Mouse (Mus musculus): ENCODE results near the gene Vegfc. TPM values are rescaled to one million over a fixed set of nuclear protein-coding genes. Genes with fewer than 3 reads are reported as not detected.
A peak's percentile ranks its signal among the peaks of the same experiment; 100 is the strongest.

Vegfc gene
- polyA plus RNA-seq, 1 experiment from 2014 or later: 22.8 TPM

GRCm38 (mm10) chr8:54089204-54089603, 11.8 kb downstream of the Vegfc start:
- TF ChIP-seq EP300 (IDR thresholded peaks at IDR 0.05) (no peak), CTCF (IDR thresholded peaks at IDR 0.05) (no peak)
- Histone ChIP-seq H3K27ac (ENCODE audit: low read length) (no peak overlapping the region), H3K4me3 (ENCODE audit: low read depth, low read length) (no peak overlapping the region), H3K9ac (replicated peaks; ENCODE audit: low read depth) (no peak overlapping the region), H3K4me2 (replicated peaks; ENCODE audit: low read depth, low read length) (no peak overlapping the region), H3K36me3 (ENCODE audit: insufficient read depth, low read length) (no peaks in the 10 kb centered on the region), H3K27me3 (replicated peaks; ENCODE audit: insufficient read depth, low read length) (no peaks in the 10 kb centered on the region), H3K9me3 (ENCODE audit: low read length) (no peaks in the 10 kb centered on the region), H3K4me1 (ENCODE audit: insufficient read depth, low read depth, low read length) (no peaks in the 10 kb centered on the region)
- DNase-seq (ENCODE audit: low spot score) (no peak), ATAC-seq (no peak)
- 16% methylated on average over 4 of the region's 4 CpGs for WGBS

- 68% methylated on average over 2 of the region's 2 CpGs for WGBS
- H3K27me3 ChIP-seq (replicated peaks; ENCODE audit: insufficient read depth, low read length): no peaks in the 10 kb centered on the region
- no peak for ATAC-seq
- H3K27ac ChIP-seq (ENCODE audit: low read length): no peak overlapping the region
- no peak overlapping the region for H3K4me2 ChIP-seq (replicated peaks; ENCODE audit: low read depth, low read length)
- DNase-seq (ENCODE audit: low spot score): no peak
- H3K9ac ChIP-seq (replicated peaks; ENCODE audit: low read depth): no peak overlapping the region
- no peak overlapping the region for H3K4me3 ChIP-seq (ENCODE audit: low read depth, low read length)
- H3K4me1 ChIP-seq (ENCODE audit: insufficient read depth, low read depth, low read length): no peaks in the 10 kb centered on the region
- TF ChIP-seq EP300 (IDR thresholded peaks at IDR 0.05) (no peak), CTCF (IDR thresholded peaks at IDR 0.05) (no peak)
- H3K9me3 ChIP-seq (ENCODE audit: low read length): no peaks in the 10 kb centered on the region
- H3K36me3 ChIP-seq (ENCODE audit: insufficient read depth, low read length): no peaks in the 10 kb centered on the region
Observed at GRCm38 (mm10) chr8:54089901-54090300, 12.5 kb downstream of the Vegfc start.

- H3K4me1 ChIP-seq (ENCODE audit: insufficient read depth, low read depth, low read length): no peaks in the 10 kb centered on the region
- TF ChIP-seq EP300 (IDR thresholded peaks at IDR 0.05): no peak
- no peak for TF ChIP-seq CTCF (IDR thresholded peaks at IDR 0.05)
- ATAC-seq: no peak
- no peaks in the 10 kb centered on the region for H3K9me3 ChIP-seq (ENCODE audit: low read length)
- no peak overlapping the region for H3K4me2 ChIP-seq (replicated peaks; ENCODE audit: low read depth, low read length)
- H3K4me3 ChIP-seq (ENCODE audit: low read depth, low read length): no peak overlapping the region
- H3K27me3 ChIP-seq (replicated peaks; ENCODE audit: insufficient read depth, low read length): no peaks in the 10 kb centered on the region
- peak; percentile 7 for DNase-seq (ENCODE audit: low spot score)
- 36% methylated on average over 6 of the region's 6 CpGs for WGBS
- H3K27ac ChIP-seq (ENCODE audit: low read length): no peak overlapping the region
- H3K9ac ChIP-seq (replicated peaks; ENCODE audit: low read depth): no peak overlapping the region
- H3K36me3 ChIP-seq (ENCODE audit: insufficient read depth, low read length): no peaks in the 10 kb centered on the region
Observed at GRCm38 (mm10) chr8:54100058-54100457, 22.7 kb downstream of the Vegfc start.

GRCm38 (mm10) chr8:54114581-54114980, 37.2 kb downstream of the Vegfc start:
- no peak overlapping the region for H3K27ac ChIP-seq (ENCODE audit: low read length)
- TF ChIP-seq EP300 (IDR thresholded peaks at IDR 0.05): no peak
- no peak overlapping the region for H3K9ac ChIP-seq (replicated peaks; ENCODE audit: low read depth)
- whole genome bisulfite sequencing: 63% methylated on average over 3 of the region's 3 CpGs
- H3K9me3 ChIP-seq (ENCODE audit: low read length): no peaks in the 10 kb centered on the region
- no peak for ATAC-seq
- no peak overlapping the region for H3K4me2 ChIP-seq (replicated peaks; ENCODE audit: low read depth, low read length)
- H3K27me3 ChIP-seq (replicated peaks; ENCODE audit: insufficient read depth, low read length): no peaks in the 10 kb centered on the region
- H3K4me3 ChIP-seq (ENCODE audit: low read depth, low read length): no peak overlapping the region
- no peak for DNase-seq (ENCODE audit: low spot score)
- no peaks in the 10 kb centered on the region for H3K36me3 ChIP-seq (ENCODE audit: insufficient read depth, low read length)
- no peaks in the 10 kb centered on the region for H3K4me1 ChIP-seq (ENCODE audit: insufficient read depth, low read depth, low read length)

GRCm38 (mm10) chr8:54120115-54120514, 42.7 kb downstream of the Vegfc start:
- TF ChIP-seq EP300 (IDR thresholded peaks at IDR 0.05) (no peak), CTCF (IDR thresholded peaks at IDR 0.05) (no peak)
- Histone ChIP-seq H3K9me3 (ENCODE audit: low read length) (no peaks in the 10 kb centered on the region), H3K27me3 (replicated peaks; ENCODE audit: insufficient read depth, low read length) (no peaks in the 10 kb centered on the region), H3K27ac (ENCODE audit: low read length) (no peak overlapping the region), H3K4me1 (ENCODE audit: insufficient read depth, low read depth, low read length) (no peaks in the 10 kb centered on the region), H3K4me2 (replicated peaks; ENCODE audit: low read depth, low read length) (no peak overlapping the region), H3K9ac (replicated peaks; ENCODE audit: low read depth) (no peak overlapping the region), H3K36me3 (ENCODE audit: insufficient read depth, low read length) (no peaks in the 10 kb centered on the region), H3K4me3 (ENCODE audit: low read depth, low read length) (no peak overlapping the region)
- no peak for DNase-seq (ENCODE audit: low spot score)
- ATAC-seq: no peak
- WGBS: 89% methylated on average over 7 of the region's 7 CpGs

GRCm38 (mm10) chr8:54121942-54122341, 44.5 kb downstream of the Vegfc start:
- no peaks in the 10 kb centered on the region for H3K4me1 ChIP-seq (ENCODE audit: insufficient read depth, low read depth, low read length)
- no peaks in the 10 kb centered on the region for H3K27me3 ChIP-seq (replicated peaks; ENCODE audit: insufficient read depth, low read length)
- no peak overlapping the region for H3K27ac ChIP-seq (ENCODE audit: low read length)
- TF ChIP-seq EP300 (IDR thresholded peaks at IDR 0.05): no peak
- no peak for TF ChIP-seq CTCF (IDR thresholded peaks at IDR 0.05)
- H3K4me2 ChIP-seq (replicated peaks; ENCODE audit: low read depth, low read length): no peak overlapping the region
- H3K36me3 ChIP-seq (ENCODE audit: insufficient read depth, low read length): no peaks in the 10 kb centered on the region
- H3K9ac ChIP-seq (replicated peaks; ENCODE audit: low read depth): no peak overlapping the region
- H3K9me3 ChIP-seq (ENCODE audit: low read length): no peaks in the 10 kb centered on the region
- WGBS: 64% methylated on average over 3 of the region's 3 CpGs
- H3K4me3 ChIP-seq (ENCODE audit: low read depth, low read length): no peak overlapping the region
- ATAC-seq (no peak), DNase-seq (ENCODE audit: low spot score) (no peak)

GRCm38 (mm10) chr8:54122345-54122744, 44.9 kb downstream of the Vegfc start:
- DNase-seq (ENCODE audit: low spot score): no peak
- Histone ChIP-seq H3K9me3 (ENCODE audit: low read length) (no peaks in the 10 kb centered on the region), H3K9ac (replicated peaks; ENCODE audit: low read depth) (no peak overlapping the region), H3K27me3 (replicated peaks; ENCODE audit: insufficient read depth, low read length) (no peaks in the 10 kb centered on the region), H3K4me2 (replicated peaks; ENCODE audit: low read depth, low read length) (no peak overlapping the region), H3K36me3 (ENCODE audit: insufficient read depth, low read length) (no peaks in the 10 kb centered on the region), H3K4me3 (ENCODE audit: low read depth, low read length) (no peak overlapping the region), H3K27ac (ENCODE audit: low read length) (no peak overlapping the region), H3K4me1 (ENCODE audit: insufficient read depth, low read depth, low read length) (no peaks in the 10 kb centered on the region)
- no peak for TF ChIP-seq EP300 (IDR thresholded peaks at IDR 0.05)
- no peak for TF ChIP-seq CTCF (IDR thresholded peaks at IDR 0.05)
- WGBS: 76% methylated on average over 1 of the region's 1 CpGs
- no peak for ATAC-seq

All from lung, postnatal 0 days (tissue).